Mouse (Mus musculus): Measurements from ENCODE around the gene Znrf4. TPM values are rescaled to one million over a fixed set of nuclear protein-coding genes. Genes with fewer than 3 reads are reported as not detected.
"Not testable (repeated sequence)": the region's sequence is repeated elsewhere in the genome, so short reads cannot be mapped to it uniquely, and the experiment has no call there.

Znrf4 gene
- polyA plus RNA-seq, 1 experiment from 2014 or later: not detected

GRCm38 (mm10) chr17:56506417-56507065 is 5.7 kb downstream of the Znrf4 start:
- H3K4me2 ChIP-seq (ENCODE audit: low read length): peak overlapping the region; percentile 99
- H3K9me3 ChIP-seq (ENCODE audit: control insufficient read depth, low read length): no peaks in the 10 kb centered on the region
- peak overlapping the region; percentile 89; the same call in 1 of the 2 replicates for H3K9ac ChIP-seq (replicated peaks; ENCODE audit: low read length)
- H3K4me3 ChIP-seq (replicated peaks; ENCODE audit: low read depth, low read length): peak overlapping the region; percentile 58
- 58% methylated on average over 15 of the region's 15 CpGs for WGBS
- H3K27ac ChIP-seq (replicated peaks; ENCODE audit: low read depth, low read length): peak overlapping the region; percentile 95
- H3K27me3 ChIP-seq (ENCODE audit: control insufficient read depth, insufficient read depth, low read length): peaks cover 16% of the 10 kb centered on the region
- ATAC-seq (ENCODE audit: low FRiP score, low TSS enrichment) (no peak), DNase-seq (no peak)
- peaks cover 21% of the 10 kb centered on the region; the same call in 1 of the 2 replicates for H3K4me1 ChIP-seq (ENCODE audit: control insufficient read depth, insufficient read depth, low read length)
- H3K36me3 ChIP-seq (ENCODE audit: control insufficient read depth, insufficient read depth, low read length): no peaks in the 10 kb centered on the region

DNA sequence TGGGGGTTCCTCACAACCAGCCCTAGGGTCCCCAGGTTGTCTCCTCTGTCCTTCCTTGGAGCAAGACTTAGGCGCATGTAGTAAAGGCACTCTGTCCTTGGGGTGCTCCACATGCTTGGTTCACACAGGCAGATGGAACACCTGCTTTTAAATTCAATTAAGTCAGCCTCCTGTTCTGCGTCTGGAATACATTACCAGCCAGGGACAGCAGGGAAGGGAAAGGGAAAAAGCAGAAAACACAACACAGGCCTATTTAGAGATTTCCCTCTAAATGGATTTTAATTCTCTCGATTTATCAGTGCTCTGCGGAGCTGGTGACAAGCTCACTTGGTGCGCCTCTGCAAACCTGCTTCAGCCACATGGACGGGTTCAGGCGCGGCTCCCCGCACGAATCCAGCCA is 6.8 kb downstream of the Znrf4 start:
- H3K27ac ChIP-seq (replicated peaks; ENCODE audit: low read depth, low read length): no peak overlapping the region
- H3K9me3 ChIP-seq (ENCODE audit: control insufficient read depth, low read length): no peaks in the 10 kb centered on the region
- H3K4me2 ChIP-seq (ENCODE audit: low read length): no peak overlapping the region
- no peak for DNase-seq
- peaks cover 4% of the 10 kb centered on the region for H3K27me3 ChIP-seq (ENCODE audit: control insufficient read depth, insufficient read depth, low read length)
- peaks cover 17% of the 10 kb centered on the region; the same call in 1 of the 2 replicates for H3K4me1 ChIP-seq (ENCODE audit: control insufficient read depth, insufficient read depth, low read length)
- 83% methylated on average over 10 of the region's 10 CpGs for WGBS
- no peak overlapping the region for H3K4me3 ChIP-seq (replicated peaks; ENCODE audit: low read depth, low read length)
- no peaks in the 10 kb centered on the region for H3K36me3 ChIP-seq (ENCODE audit: control insufficient read depth, insufficient read depth, low read length)
- no peak overlapping the region for H3K9ac ChIP-seq (replicated peaks; ENCODE audit: low read length)
- no peak for ATAC-seq (ENCODE audit: low FRiP score, low TSS enrichment)

DNA sequence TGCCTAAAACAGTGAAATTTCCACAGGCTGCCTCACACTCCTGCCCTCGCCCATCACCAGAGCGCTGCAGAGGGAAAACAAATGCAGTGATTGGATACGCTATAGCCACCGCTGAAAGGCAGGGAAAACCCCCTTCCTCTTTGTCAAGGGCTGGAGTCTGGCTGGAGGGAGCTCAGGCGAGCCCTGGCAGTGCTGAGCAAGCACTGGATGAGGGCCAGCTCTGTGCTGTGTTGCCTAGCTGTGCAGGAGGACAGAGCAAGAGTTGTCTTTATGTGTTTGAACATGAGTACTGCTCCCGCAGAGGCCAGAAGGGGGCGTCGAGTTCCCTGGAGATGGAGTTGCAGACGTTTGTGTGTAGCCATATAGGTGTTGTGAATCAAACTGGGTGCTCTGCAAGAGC is 9.7 kb downstream of the Znrf4 start:
- Histone ChIP-seq H3K4me2 (ENCODE audit: low read length) (no peak overlapping the region), H3K9me3 (ENCODE audit: control insufficient read depth, low read length) (no peaks in the 10 kb centered on the region), H3K27me3 (ENCODE audit: control insufficient read depth, insufficient read depth, low read length) (no peaks in the 10 kb centered on the region), H3K27ac (replicated peaks; ENCODE audit: low read depth, low read length) (peak overlapping the region; percentile 72), H3K9ac (replicated peaks; ENCODE audit: low read length) (no peak overlapping the region), H3K4me1 (ENCODE audit: control insufficient read depth, insufficient read depth, low read length) (peaks cover 9% of the 10 kb centered on the region; the same call in 1 of the 2 replicates), H3K36me3 (ENCODE audit: control insufficient read depth, insufficient read depth, low read length) (no peaks in the 10 kb centered on the region), H3K4me3 (replicated peaks; ENCODE audit: low read depth, low read length) (no peak overlapping the region)
- DNase-seq (peak; percentile 78), ATAC-seq (ENCODE audit: low FRiP score, low TSS enrichment) (peak; percentile 49)
- WGBS: 20% methylated on average over 9 of the region's 9 CpGs

- H3K9me3 ChIP-seq (ENCODE audit: control insufficient read depth, low read length); DNase-seq; H3K27me3 ChIP-seq (ENCODE audit: control insufficient read depth, insufficient read depth, low read length); H3K4me2 ChIP-seq (ENCODE audit: low read length); H3K9ac ChIP-seq (replicated peaks; ENCODE audit: low read length); H3K36me3 ChIP-seq (ENCODE audit: control insufficient read depth, insufficient read depth, low read length); H3K4me1 ChIP-seq (ENCODE audit: control insufficient read depth, insufficient read depth, low read length); H3K4me3 ChIP-seq (replicated peaks; ENCODE audit: low read depth, low read length); ATAC-seq (ENCODE audit: low FRiP score, low TSS enrichment): not testable (repeated sequence)
- WGBS: 35% methylated on average over 2 of the region's 2 CpGs
- peak overlapping the region; percentile 72 for H3K27ac ChIP-seq (replicated peaks; ENCODE audit: low read depth, low read length)
Observed at GRCm38 (mm10) chr17:56501635-56502400, 10.4 kb downstream of the Znrf4 start.

DNA sequence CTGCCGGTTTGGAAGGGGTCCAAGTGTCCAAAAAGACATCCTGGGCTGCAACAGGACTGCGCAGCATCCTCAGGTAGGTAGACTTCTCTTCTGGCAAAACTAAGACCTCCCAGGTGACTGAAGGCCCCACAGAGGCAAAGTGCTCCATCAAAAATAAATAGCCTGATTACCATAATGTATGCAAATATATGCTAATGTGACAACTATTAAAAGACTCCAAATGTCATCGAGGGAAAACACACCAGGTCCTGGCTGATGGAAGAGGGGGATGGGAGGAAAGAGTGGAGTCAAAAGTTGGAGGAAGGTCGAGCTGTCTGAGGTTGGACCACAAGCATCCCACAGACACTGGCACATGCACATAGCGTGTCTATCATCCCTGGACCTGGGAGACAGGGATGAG is 13.0 kb downstream of the Znrf4 start:
- 55% methylated on average over 5 of the region's 5 CpGs for WGBS

GRCm38 (mm10) chr17:56494480-56494879 is 17.8 kb downstream of the Znrf4 start:
- WGBS: 65% methylated on average over 2 of the region's 2 CpGs
- Histone ChIP-seq H3K9me3 (ENCODE audit: control insufficient read depth, low read length) (peaks cover 17% of the 10 kb centered on the region), H3K27ac (replicated peaks; ENCODE audit: low read depth, low read length) (no peak overlapping the region), H3K36me3 (ENCODE audit: control insufficient read depth, insufficient read depth, low read length) (no peaks in the 10 kb centered on the region), H3K4me2 (ENCODE audit: low read length) (no peak overlapping the region), H3K4me3 (replicated peaks; ENCODE audit: low read depth, low read length) (no peak overlapping the region), H3K9ac (replicated peaks; ENCODE audit: low read length) (no peak overlapping the region), H3K4me1 (ENCODE audit: control insufficient read depth, insufficient read depth, low read length) (no peaks in the 10 kb centered on the region), H3K27me3 (ENCODE audit: control insufficient read depth, insufficient read depth, low read length) (no peaks in the 10 kb centered on the region)
- no peak for ATAC-seq (ENCODE audit: low FRiP score, low TSS enrichment)
- DNase-seq: no peak

More for the DNA sequence above, 13.0 kb downstream of the Znrf4 start:
- ATAC-seq (ENCODE audit: low FRiP score, low TSS enrichment) (peak; percentile 21; the same call in 1 of the 2 replicates), DNase-seq (no peak)
- peaks cover 7% of the 10 kb centered on the region; the same call in 1 of the 2 replicates for H3K9me3 ChIP-seq (ENCODE audit: control insufficient read depth, low read length)
- H3K27me3 ChIP-seq (ENCODE audit: control insufficient read depth, insufficient read depth, low read length): no peaks in the 10 kb centered on the region
- no peak overlapping the region for H3K4me3 ChIP-seq (replicated peaks; ENCODE audit: low read depth, low read length)
- H3K9ac ChIP-seq (replicated peaks; ENCODE audit: low read length): no peak overlapping the region
- H3K4me2 ChIP-seq (ENCODE audit: low read length): no peak overlapping the region
- H3K4me1 ChIP-seq (ENCODE audit: control insufficient read depth, insufficient read depth, low read length): no peaks in the 10 kb centered on the region
- no peak overlapping the region for H3K27ac ChIP-seq (replicated peaks; ENCODE audit: low read depth, low read length)
- H3K36me3 ChIP-seq (ENCODE audit: control insufficient read depth, insufficient read depth, low read length): no peaks in the 10 kb centered on the region

- 87% methylated on average over 2 of the region's 2 CpGs for WGBS
- DNase-seq (no peak), ATAC-seq (ENCODE audit: low FRiP score, low TSS enrichment) (no peak)
- Histone ChIP-seq H3K4me2 (ENCODE audit: low read length) (no peak overlapping the region), H3K9ac (replicated peaks; ENCODE audit: low read length) (no peak overlapping the region), H3K27me3 (ENCODE audit: control insufficient read depth, insufficient read depth, low read length) (no peaks in the 10 kb centered on the region), H3K9me3 (ENCODE audit: control insufficient read depth, low read length) (peaks cover 17% of the 10 kb centered on the region), H3K27ac (replicated peaks; ENCODE audit: low read depth, low read length) (no peak overlapping the region), H3K36me3 (ENCODE audit: control insufficient read depth, insufficient read depth, low read length) (no peaks in the 10 kb centered on the region), H3K4me1 (ENCODE audit: control insufficient read depth, insufficient read depth, low read length) (no peaks in the 10 kb centered on the region; the same call in 1 of the 2 replicates), H3K4me3 (replicated peaks; ENCODE audit: low read depth, low read length) (no peak overlapping the region)
Observed at GRCm38 (mm10) chr17:56493841-56494240, 18.4 kb downstream of the Znrf4 start.

DNA sequence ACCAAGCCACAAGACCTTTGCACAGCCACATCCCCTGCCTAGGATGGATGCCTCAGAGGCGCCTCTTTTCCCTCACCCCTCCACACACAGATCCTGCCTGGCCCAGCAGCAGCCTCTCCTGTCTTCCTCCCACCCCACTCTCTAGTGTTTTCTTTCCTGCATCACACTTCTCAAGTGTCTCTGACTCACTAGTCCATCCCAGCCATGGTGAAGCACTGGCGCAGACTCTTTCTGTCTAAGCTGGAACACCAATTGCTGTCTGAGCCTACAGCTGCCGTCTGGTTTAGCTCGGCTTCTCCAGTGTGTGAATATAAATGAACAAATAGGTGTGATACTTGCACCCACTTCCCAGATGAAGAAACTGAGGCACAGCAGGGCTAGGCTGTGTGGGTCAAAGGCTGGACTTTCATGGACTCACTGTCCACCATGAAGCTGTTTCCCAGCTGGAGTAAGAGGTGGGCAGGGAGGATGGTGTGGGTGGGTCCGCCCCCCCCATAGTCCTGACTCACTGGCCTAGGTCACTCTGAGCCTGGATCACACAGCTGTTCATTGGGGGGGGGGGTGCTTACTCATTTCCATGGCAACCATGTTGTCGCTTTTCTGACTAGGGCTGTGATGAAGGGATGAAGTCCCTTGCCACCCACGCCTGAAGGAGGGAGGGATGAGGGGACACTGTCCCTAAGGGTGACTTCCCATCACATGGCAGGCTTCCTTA is 21.6 kb downstream of the Znrf4 start:
- Histone ChIP-seq H3K27ac (replicated peaks; ENCODE audit: low read depth, low read length) (no peak overlapping the region), H3K9me3 (ENCODE audit: control insufficient read depth, low read length) (peaks cover 17% of the 10 kb centered on the region), H3K27me3 (ENCODE audit: control insufficient read depth, insufficient read depth, low read length) (no peaks in the 10 kb centered on the region), H3K36me3 (ENCODE audit: control insufficient read depth, insufficient read depth, low read length) (no peaks in the 10 kb centered on the region), H3K4me2 (ENCODE audit: low read length) (no peak overlapping the region), H3K4me1 (ENCODE audit: control insufficient read depth, insufficient read depth, low read length) (peaks cover 21% of the 10 kb centered on the region), H3K9ac (replicated peaks; ENCODE audit: low read length) (no peak overlapping the region), H3K4me3 (replicated peaks; ENCODE audit: low read depth, low read length) (no peak overlapping the region)
- ATAC-seq (ENCODE audit: low FRiP score, low TSS enrichment): no peak
- no peak for DNase-seq
- 78% methylated on average over 7 of the region's 7 CpGs for WGBS

Measured in midbrain, embryonic 14.5 days (tissue).